Mouse (Mus musculus) lung, embryonic 16.5 days (tissue): ENCODE measurements around the gene Grb10. TPM values are rescaled to one million over a fixed set of nuclear protein-coding genes. Genes with fewer than 3 reads are reported as not detected.
A peak's percentile ranks its signal among the peaks of the same experiment; 100 is the strongest.

Source experiments
- ATAC-seq: fragments of 200-750 bp; cut with Nextera tagmentation; 2 replicates; pipeline ENCODE4 v1.8.0; 2017; ENCODE audit warnings: low read depth, mild to moderate bottlenecking, moderate library complexity
- H3K27ac ChIP-seq: fragments of 300-500 bp; sonication (generic); 2 replicates; pipeline ENCODE4 v1.5.1; 2014; ENCODE audit warnings: mild to moderate bottlenecking, control low read depth, low read length
- H3K27me3 ChIP-seq: fragments of 300-500 bp; sonication (generic); 2 replicates; pipeline ENCODE4 v1.6.1; 2014; ENCODE audit warnings: low read depth, low read length, mixed read lengths; ENCODE audit not compliant: control insufficient read depth, insufficient read depth
- H3K36me3 ChIP-seq: fragments of 300-500 bp; sonication (generic); 2 replicates; pipeline ENCODE4 v1.6.1; 2014; ENCODE audit warnings: low read length; ENCODE audit not compliant: control insufficient read depth, insufficient read depth
- H3K4me1 ChIP-seq: fragments of 300-500 bp; sonication (generic); replicated peaks from 2 replicates; pipeline ENCODE4 v1.6.1; 2014; ENCODE audit warnings: low read length, mixed read lengths; ENCODE audit not compliant: control insufficient read depth, insufficient read depth
- H3K4me2 ChIP-seq: fragments of 300-500 bp; sonication (generic); 2 replicates; pipeline ENCODE4 v1.6.1; 2014; ENCODE audit warnings: low read depth, low read length, control low read depth
- H3K4me3 ChIP-seq: fragments of 300-500 bp; sonication (generic); 2 replicates; pipeline ENCODE4 v1.5.1; 2014; ENCODE audit warnings: mild to moderate bottlenecking, low read length, control low read depth
- H3K9ac ChIP-seq: fragments of 300-500 bp; sonication (generic); 2 replicates; pipeline ENCODE4 v1.6.1; 2014; ENCODE audit warnings: low read length, control low read depth
- H3K9me3 ChIP-seq: fragments of 300-500 bp; sonication (generic); 2 replicates; pipeline ENCODE4 v1.6.1; 2016; ENCODE audit warnings: low read length; ENCODE audit not compliant: control insufficient read depth
- WGBS: fragments of 180-500 bp; shearing (Covaris S2); extraction: QIAGEN DNeasy Blood & Tissue Kit; methylation state at CpG from one replicate; pipeline ENCODE4 v1.1.7; 2014; 5-methylcytosine and 5-hydroxymethylcytosine counted together
- polyA plus RNA-seq: library from polyadenylated mRNA; unstranded; fragments of >200 nt; fragmentation: Nextera tagmentation; extraction: Ambion mirVana; gene quantifications from 2 replicates; pipeline ENCODE4 v1.2.1, GENCODE M21; 2015

Gene Grb10
- polyA plus RNA-seq, 1 experiment from 2014 or later = 579 TPM

DNA sequence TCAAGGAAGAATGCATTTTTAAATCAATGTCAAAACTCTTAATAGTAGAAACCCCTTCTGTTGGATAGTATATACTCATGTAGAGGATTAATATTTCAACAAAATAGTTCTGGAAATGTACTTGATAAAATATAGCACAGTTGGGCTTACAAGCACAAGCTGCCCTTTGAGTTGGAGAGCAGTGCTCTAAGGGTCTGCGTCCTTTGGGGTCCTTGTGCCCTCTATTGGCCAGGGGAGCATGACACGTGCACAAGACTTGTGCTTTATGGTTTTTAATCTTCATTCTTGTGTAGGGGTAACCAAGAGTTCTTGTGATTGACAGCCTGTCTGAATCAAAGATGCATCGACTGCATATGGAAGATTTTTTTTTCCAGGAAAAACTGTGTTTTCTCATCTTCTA is 5.8 kb upstream of the Grb10 start:
- H3K9ac ChIP-seq = no peak overlapping the region
- no peak overlapping the region for H3K4me2 ChIP-seq
- WGBS = 48% methylated on average over 3 of the region's 3 CpGs
- H3K27me3 ChIP-seq = peaks cover 17% of the 10 kb centered on the region
- H3K4me3 ChIP-seq = no peak overlapping the region
- no peaks in the 10 kb centered on the region for H3K9me3 ChIP-seq
- H3K36me3 ChIP-seq = no peaks in the 10 kb centered on the region
- H3K4me1 ChIP-seq = 0 out of 2 replicates have a peak, but pooled peaks cover 1% of the 10 kb centered on the region
- no peak overlapping the region for H3K27ac ChIP-seq
- no peak for ATAC-seq

DNA sequence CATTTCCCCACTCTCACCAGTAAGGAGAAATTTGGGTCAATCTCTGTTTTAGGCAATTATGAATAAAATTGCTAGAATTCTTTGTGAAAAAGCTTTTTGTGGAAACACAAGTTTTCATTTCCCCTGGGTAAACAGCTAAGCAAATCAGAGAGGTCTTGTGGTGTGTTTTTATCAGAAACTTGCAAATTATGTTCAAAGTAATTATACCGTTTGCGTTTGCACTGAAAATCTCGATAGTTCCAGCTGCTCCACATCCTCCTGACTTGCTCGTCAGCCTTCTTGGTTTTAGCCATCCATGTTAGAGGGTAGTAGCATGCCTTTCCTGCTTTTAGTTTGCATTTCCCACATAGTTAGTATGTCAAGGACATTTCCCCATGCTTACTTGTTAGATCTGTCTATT is 3.3 kb upstream of the Grb10 start:
- ATAC-seq = no peak
- no peak overlapping the region for H3K9ac ChIP-seq

DNA sequence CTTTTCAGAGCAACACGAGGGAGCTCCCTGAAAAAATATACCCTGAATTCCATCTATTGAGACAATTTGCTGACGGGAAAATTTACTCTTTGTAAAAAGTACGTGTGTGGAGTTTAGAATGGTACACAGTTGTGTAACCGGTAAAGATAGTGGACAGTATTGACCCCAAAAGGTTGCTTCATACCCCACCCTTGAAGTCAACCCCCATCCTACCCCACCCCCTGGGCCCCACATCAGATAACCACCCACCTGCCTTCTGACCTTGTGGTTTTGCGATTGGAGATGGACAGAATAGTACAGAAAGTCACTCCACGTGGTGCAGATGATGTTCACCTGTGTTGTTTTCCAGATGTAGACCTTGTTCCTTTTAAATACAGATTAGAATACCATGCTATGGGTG is 2.9 kb upstream of the Grb10 start:
- H3K27me3 ChIP-seq = peaks cover 35% of the 10 kb centered on the region
- no peak overlapping the region for H3K4me2 ChIP-seq
- 0 out of 2 replicates have a peak, but pooled peaks cover 3% of the 10 kb centered on the region for H3K4me1 ChIP-seq
- ATAC-seq = no peak
- H3K9me3 ChIP-seq = no peaks in the 10 kb centered on the region
- no peak overlapping the region for H3K27ac ChIP-seq
- no peak overlapping the region for H3K4me3 ChIP-seq
- no peak overlapping the region for H3K9ac ChIP-seq
- no peaks in the 10 kb centered on the region for H3K36me3 ChIP-seq
- 75% methylated on average over 6 of the region's 6 CpGs for WGBS

More for the DNA sequence above, 3.3 kb upstream of the Grb10 start:
- Histone ChIP-seq H3K27ac (no peak overlapping the region), H3K27me3 (peaks cover 30% of the 10 kb centered on the region), H3K4me3 (no peak overlapping the region), H3K4me1 (0 out of 2 replicates have a peak, but pooled peaks cover 3% of the 10 kb centered on the region), H3K4me2 (no peak overlapping the region), H3K36me3 (no peaks in the 10 kb centered on the region), H3K9me3 (no peaks in the 10 kb centered on the region)
- WGBS = 66% methylated on average over 4 of the region's 4 CpGs

DNA sequence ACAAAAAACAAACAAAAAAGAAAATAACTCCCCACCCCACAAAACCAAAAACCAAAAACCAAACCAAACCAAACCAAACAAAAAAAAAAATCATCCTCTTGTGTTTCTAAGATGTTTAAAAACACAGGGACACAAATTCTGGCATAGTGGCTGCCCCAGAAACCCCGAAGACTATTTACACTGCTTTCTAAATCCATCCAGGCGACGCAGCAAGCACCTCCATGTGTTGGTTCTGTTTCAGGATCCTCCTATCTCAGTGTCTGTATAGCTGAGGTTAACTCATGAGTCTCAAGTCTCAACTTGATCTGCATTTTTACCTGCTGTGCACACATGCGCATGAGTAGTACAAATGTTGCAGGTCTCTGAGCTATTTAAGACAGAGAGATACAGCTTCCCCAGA is 1.9 kb upstream of the Grb10 start:
- Histone ChIP-seq H3K27ac (no peak overlapping the region), H3K4me1 (0 out of 2 replicates have a peak, but pooled peaks cover 3% of the 10 kb centered on the region), H3K9ac (no peak overlapping the region), H3K36me3 (no peaks in the 10 kb centered on the region), H3K4me3 (no peak overlapping the region), H3K27me3 (peaks cover 43% of the 10 kb centered on the region), H3K9me3 (no peaks in the 10 kb centered on the region), H3K4me2 (no peak overlapping the region)
- WGBS = 87% methylated on average over 4 of the region's 4 CpGs
- ATAC-seq = no peak

DNA sequence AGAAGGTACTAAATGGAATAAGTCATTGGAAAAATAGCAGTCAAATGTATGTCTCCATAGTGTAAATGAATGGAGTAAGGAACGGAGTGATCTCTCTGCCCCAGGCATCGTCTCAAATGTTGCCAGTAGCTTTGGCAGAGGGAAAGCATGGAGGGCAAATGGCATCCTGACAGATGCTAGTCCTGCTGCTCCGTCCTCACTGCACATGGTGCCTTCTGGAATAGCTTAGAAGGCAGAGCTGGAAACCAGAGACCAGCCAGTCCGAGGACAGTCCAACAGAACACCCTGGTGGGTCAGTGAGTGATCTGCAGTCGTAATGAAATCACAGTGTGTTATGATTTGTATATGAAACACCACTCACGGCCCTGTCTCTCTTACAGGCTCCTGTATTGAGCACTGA is 1.3 kb upstream of the Grb10 start:
- H3K36me3 ChIP-seq = no peaks in the 10 kb centered on the region
- no peak overlapping the region for H3K4me3 ChIP-seq
- no peaks in the 10 kb centered on the region for H3K9me3 ChIP-seq
- H3K27ac ChIP-seq = no peak overlapping the region
- peaks cover 49% of the 10 kb centered on the region for H3K27me3 ChIP-seq
- no peak overlapping the region for H3K9ac ChIP-seq
- no peak overlapping the region for H3K4me2 ChIP-seq
- 0 out of 2 replicates have a peak, but pooled peaks cover 3% of the 10 kb centered on the region for H3K4me1 ChIP-seq
- no peak for ATAC-seq
- WGBS = 49% methylated on average over 6 of the region's 6 CpGs

DNA sequence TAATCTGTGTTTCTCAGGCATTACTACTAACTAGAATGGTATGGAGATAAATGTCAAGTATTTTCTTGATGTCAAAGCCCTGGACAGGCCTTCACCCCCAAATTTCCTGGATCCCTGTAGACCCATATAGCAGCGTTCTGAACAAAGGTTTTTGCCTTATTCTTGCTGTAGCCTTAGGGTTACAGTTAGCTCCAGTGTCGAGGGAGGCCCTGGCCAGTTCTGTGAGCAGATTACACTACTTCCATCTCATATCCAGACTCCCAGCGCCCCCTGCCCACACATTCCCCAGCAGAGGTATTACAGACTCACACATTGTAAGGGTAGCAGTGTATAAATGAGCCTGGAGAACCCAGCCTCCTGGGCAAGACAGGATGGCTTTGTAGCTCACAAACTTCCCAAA is 615 bp upstream of the Grb10 start:
- 0 out of 2 replicates have a peak overlapping the region, but pooled peaks have one; percentile 1 for H3K27ac ChIP-seq
- peak; percentile 39; the same call in 1 of the 2 replicates for ATAC-seq
- no peak overlapping the region for H3K9ac ChIP-seq
- no peak overlapping the region for H3K4me3 ChIP-seq
- peaks cover 54% of the 10 kb centered on the region for H3K27me3 ChIP-seq
- H3K4me1 ChIP-seq = 0 out of 2 replicates have a peak, but pooled peaks cover 3% of the 10 kb centered on the region
- H3K9me3 ChIP-seq = no peaks in the 10 kb centered on the region
- no peaks in the 10 kb centered on the region for H3K36me3 ChIP-seq
- 12% methylated on average over 3 of the region's 3 CpGs for WGBS
- no peak overlapping the region for H3K4me2 ChIP-seq

DNA sequence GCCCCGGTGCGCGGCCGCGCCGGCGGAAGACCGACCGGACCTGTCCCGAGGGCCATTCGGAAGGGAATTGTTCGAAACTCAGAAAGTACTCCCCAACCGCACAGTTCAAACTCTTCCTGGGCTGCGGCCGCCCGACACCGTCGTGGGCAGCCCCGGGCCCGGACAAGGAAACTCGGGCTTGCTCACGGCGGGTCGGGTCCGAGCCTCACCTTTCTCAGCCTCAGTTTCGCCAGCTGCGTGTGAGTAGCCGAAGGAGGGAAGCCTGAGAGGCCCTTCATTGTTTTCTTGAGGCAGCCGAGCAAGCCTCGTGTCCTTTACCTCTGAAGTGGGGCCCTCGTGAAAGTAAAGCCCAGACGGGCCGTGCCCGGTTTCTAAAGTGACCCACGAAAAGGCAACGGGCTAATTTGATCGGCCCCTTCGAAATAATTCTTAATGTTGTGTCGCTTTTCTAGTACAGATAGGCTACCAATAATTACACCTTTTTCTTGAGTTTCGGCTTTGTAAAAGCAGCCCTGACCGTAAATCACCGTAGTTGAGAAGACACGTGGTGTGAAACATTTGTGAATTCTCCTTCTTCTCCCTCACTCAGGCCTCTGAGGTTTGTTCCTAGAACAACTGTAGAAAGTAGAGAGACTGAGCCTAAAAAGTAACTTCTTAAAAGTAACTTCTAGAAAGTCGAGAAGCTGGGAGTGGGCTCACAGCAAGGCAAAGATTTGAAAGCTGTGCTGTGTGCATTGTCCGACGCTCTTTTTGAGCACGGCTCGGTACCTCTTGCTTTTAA is 604 bp downstream of the Grb10 start:
- Histone ChIP-seq H3K4me3 (peak overlapping the region; percentile 66), H3K4me1 (peaks cover 3% of the 10 kb centered on the region; the same call in 1 of the 2 replicates), H3K9me3 (no peaks in the 10 kb centered on the region), H3K27ac (peak overlapping the region; percentile 89), H3K27me3 (peaks cover 58% of the 10 kb centered on the region), H3K36me3 (no peaks in the 10 kb centered on the region), H3K9ac (peak overlapping the region; percentile 91), H3K4me2 (peak overlapping the region; percentile 70)
- ATAC-seq = peak; percentile 3; the same call in 1 of the 2 replicates
- 4% methylated on average over 48 of the region's 48 CpGs for WGBS

DNA sequence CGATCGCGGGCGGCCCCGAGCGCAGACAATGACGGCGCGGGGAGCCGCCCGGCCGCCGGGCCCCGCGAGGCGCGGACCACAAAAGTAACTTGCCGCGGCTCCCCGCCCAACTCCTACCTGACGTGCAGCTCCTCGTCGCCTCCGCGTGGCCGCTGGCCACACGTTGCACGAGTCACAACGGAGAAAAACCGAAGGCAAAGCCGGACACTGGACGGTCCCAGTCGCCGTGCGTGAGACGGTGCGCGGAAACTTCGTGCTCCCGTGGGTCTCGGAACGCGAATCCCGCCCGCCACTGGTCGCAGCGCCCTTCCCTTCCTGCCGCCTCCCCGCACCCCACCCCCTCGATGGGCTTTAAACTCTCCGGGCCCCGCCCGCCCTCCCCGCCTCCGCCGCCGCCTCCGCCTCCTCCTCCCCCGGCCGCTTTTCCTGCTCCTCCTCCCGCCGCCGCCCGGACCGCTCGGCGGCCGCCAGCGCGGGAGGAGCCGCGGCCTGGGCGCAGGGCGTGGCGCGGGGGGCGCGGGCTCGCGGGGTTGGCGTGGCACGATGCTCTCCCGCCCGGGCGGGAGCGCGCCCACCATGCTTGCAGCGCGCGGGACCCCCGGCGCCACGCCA is 1.3 kb downstream of the Grb10 start:
- peak; percentile 84 for ATAC-seq
- H3K4me3 ChIP-seq = peak overlapping the region; percentile 66
- peak overlapping the region; percentile 91 for H3K9ac ChIP-seq
- H3K36me3 ChIP-seq = no peaks in the 10 kb centered on the region
- peak overlapping the region; percentile 89 for H3K27ac ChIP-seq
- peak overlapping the region; percentile 70 for H3K4me2 ChIP-seq
- no peaks in the 10 kb centered on the region for H3K9me3 ChIP-seq
- peaks cover 7% of the 10 kb centered on the region; the same call in 1 of the 2 replicates for H3K4me1 ChIP-seq
- under 1% methylated on average over 65 of the region's 93 CpGs for WGBS
- peaks cover 62% of the 10 kb centered on the region for H3K27me3 ChIP-seq
